Mouse (Mus musculus) bone marrow macrophage, adult 2 months (primary cell): ENCODE measurements around the gene Ssr2. TPM values are rescaled to one million over a fixed set of nuclear protein-coding genes. Genes with fewer than 3 reads are reported as not detected.

Experiments
- H3K27ac ChIP-seq: 2 replicates; pipeline ENCODE4 v1.5.1; 2012; ENCODE audit warnings: low read depth, low read length; ENCODE audit not compliant: insufficient read depth
- H3K4me1 ChIP-seq: 2 replicates; pipeline ENCODE4 v1.6.1; 2012; ENCODE audit warnings: low read length; ENCODE audit not compliant: control insufficient read depth, insufficient read depth
- H3K4me3 ChIP-seq: 2 replicates; pipeline ENCODE4 v1.5.1; 2012; ENCODE audit warnings: mild to moderate bottlenecking, low read length, moderate library complexity; ENCODE audit not compliant: insufficient read depth
- CTCF ChIP-seq: IDR thresholded peaks from 2 replicates; pipeline ENCODE4 v1.5.1; 2012; ENCODE audit warnings: low read depth, mild to moderate bottlenecking, low read length, moderate library complexity
- POLR2A ChIP-seq: IDR thresholded peaks from 2 replicates; pipeline ENCODE4 v1.6.1; 2012; ENCODE audit warnings: mild to moderate bottlenecking, low read depth, low read length, borderline replicate concordance
- polyA plus RNA-seq: library from polyadenylated mRNA; stranded (reverse); fragments of >200 nt; gene quantifications from 2 replicates; pipeline ENCODE4 v1.2.4, GENCODE M21; 2012; ENCODE audit not compliant: missing spikeins, insufficient read depth, insufficient read length

Gene Ssr2
- polyA plus RNA-seq, 1 experiment, result 83.2 TPM

DNA sequence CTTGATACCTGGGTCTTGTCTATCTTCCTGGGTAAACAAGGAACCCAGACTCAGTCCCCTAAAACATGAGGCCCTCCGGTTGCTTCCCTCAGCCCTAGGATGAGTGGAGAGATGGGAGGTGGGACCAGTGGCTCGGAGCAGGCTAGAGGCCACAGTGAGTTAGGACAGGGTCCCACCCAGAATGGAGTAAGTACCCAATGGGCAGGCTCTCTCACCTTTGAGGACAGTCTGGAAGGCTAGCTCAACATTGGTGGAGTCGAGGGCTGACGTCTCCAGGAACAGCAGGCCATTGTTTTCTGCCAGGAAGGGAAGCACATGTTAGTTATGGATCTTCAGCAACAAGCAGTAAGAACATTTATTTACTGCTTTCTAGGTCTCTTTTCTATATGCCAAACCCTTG, 33.2 kb upstream of the Ssr2 start:
- TF ChIP-seq CTCF, result no peak
- no peak for TF ChIP-seq POLR2A
- H3K4me1 ChIP-seq, result 0 out of 2 replicates have a peak, but pooled peaks cover 2% of the 10 kb centered on the region
- H3K27ac ChIP-seq, result no peak overlapping the region
- no peak overlapping the region for H3K4me3 ChIP-seq

GRCm38 (mm10) chr3:88543174-88543573, 32.5 kb upstream of the Ssr2 start:
- TF ChIP-seq CTCF (no peak), POLR2A (no peak)
- H3K27ac ChIP-seq, result no peak overlapping the region
- H3K4me3 ChIP-seq, result no peak overlapping the region
- H3K4me1 ChIP-seq, result 0 out of 2 replicates have a peak, but pooled peaks cover 2% of the 10 kb centered on the region

- Histone ChIP-seq H3K4me1 (0 out of 2 replicates have a peak, but pooled peaks cover 2% of the 10 kb centered on the region), H3K4me3 (no peak overlapping the region), H3K27ac (no peak overlapping the region)
- no peak for TF ChIP-seq POLR2A
- no peak for TF ChIP-seq CTCF
These were observed 31.8 kb upstream of the Ssr2 start for GRCm38 (mm10) chr3:88543651-88544410.

DNA sequence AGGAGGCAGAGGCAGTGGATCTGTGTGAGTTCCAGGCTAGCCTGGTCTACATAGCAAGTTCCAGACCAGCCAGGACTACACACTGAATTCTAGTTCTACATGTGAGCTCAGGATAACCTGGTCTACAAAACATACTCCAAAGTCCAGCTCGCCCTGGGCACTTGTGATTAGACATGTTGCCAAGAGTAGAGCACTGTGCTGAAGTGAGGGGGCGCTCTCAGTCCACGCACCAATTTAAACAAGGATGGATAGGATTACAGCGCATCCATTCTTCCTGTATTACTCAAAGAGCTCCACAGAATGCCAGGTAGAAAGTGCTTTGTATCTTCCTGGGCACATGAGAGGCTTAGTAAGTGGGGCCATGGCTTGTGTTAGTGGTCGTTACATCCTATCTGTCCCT, 31.2 kb upstream of the Ssr2 start:
- Histone ChIP-seq H3K4me3 (no peak overlapping the region), H3K27ac (no peak overlapping the region), H3K4me1 (0 out of 2 replicates have a peak, but pooled peaks cover 2% of the 10 kb centered on the region)
- TF ChIP-seq CTCF (no peak), POLR2A (no peak)

DNA sequence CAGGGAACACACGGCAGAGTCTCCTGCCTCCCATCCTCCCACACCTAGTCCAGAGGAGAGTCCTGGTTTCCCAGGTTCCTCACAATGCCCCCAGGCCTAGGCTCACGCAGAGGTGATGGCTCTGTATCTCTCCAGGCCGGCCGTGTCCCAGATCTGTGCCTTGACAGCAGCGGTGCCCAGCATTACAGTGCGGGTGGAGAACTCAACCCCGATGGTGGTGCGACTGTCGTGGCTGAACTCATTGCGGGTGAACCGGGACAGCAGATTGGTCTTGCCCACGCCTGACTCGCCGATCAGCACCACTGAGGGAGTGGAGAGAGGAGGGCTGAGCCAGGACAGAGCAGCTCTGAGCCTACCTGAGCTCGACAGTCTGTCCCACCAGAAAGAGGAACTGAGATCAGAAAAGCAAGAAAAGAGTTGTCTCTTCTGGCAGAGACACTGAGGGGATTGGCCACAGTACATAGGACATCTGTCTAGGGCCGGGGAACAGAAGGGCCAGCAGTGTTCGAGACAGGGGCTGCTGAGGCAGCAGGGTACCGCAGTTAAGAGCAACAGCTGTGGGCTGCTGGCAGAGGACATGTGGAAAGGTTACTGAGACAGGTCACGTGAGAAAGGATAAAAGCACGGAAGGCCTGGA, 30.6 kb upstream of the Ssr2 start:
- no peak overlapping the region for H3K27ac ChIP-seq
- no peak for TF ChIP-seq CTCF
- TF ChIP-seq POLR2A, result no peak
- no peak overlapping the region for H3K4me3 ChIP-seq
- H3K4me1 ChIP-seq, result 0 out of 2 replicates have a peak, but pooled peaks cover 2% of the 10 kb centered on the region

DNA sequence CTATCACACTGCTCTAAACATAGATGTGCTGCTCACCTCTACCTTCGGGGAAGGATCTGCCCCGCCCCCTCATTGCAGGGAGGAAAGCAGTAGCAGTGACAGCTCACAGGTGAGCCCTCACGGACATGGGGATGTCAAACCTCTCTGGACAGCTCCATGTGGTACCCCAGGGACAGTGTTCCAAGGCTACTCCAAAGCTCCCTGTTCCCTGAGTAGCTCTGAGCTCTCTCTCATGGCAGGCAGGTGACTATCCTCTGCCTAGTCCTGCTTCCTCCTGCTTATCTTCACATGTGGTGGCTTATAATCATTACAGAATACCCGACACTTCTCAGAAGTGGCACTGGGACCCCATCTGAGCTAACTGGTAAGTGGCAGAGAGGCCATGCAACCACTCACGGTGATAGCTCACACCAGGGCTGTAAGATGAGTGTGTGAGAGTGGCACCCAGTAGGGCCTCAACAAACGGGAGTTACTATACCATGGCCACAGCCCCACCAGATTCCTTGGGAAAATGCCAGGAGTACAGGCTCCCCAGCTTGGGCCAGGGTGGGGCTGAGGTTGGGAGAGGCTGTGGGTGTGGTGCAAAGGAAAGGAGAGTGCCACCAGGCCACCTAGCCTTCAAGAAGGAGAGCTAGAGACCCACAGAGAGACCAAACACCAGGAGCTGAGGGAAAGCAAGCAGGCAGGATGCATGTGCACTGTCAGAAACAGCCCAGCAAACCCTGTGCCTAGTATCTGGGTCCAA, 28.8 kb upstream of the Ssr2 start:
- Histone ChIP-seq H3K4me1 (peaks cover 11% of the 10 kb centered on the region), H3K27ac (no peak overlapping the region), H3K4me3 (no peak overlapping the region)
- TF ChIP-seq POLR2A, result no peak
- TF ChIP-seq CTCF, result no peak

- TF ChIP-seq CTCF, result no peak
- no peak for TF ChIP-seq POLR2A
- peaks cover 11% of the 10 kb centered on the region for H3K4me1 ChIP-seq
- no peak within 1 kb of the TSS for H3K4me3 ChIP-seq
- no peak within 1 kb of the TSS for H3K27ac ChIP-seq
These were observed 27.3 kb upstream of the Ssr2 start, which contains the start of gene Rab25 for GRCm38 (mm10) chr3:88548180-88548917. TSS of gene Rab25 (minus strand) at chr3:88548300.

GRCm38 (mm10) chr3:88551586-88551985, 24.1 kb upstream of the Ssr2 start:
- Histone ChIP-seq H3K4me3 (peak overlapping the region; percentile 66), H3K27ac (no peak overlapping the region; the same call in 1 of the 2 replicates), H3K4me1 (peaks cover 14% of the 10 kb centered on the region)
- TF ChIP-seq POLR2A, result no peak

DNA sequence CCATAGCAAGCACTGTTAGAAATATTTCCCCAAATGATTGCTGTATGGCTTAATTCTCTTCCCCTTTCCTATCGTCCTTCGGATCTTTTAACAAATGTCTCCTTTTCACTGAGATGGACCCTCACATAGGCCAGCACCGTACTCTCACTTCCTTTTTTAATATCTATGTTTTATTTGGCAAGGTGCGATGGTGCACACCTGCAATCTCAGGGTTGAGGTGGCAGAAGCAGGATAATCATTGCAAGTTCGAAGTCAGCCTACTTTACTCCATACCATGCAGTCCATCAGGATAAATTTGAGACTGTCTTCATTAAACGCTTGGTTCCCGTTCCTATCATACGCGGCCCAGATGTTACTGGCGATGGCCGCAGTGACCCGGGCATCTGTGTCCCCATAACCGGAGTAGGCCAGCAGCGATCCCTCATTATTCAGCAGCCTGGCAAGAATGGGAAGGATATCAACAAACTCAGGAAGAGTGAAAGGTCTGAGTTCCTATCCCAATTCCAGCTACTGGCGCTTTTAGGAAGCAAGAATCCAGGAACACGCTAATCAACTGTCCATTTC, 23.5 kb upstream of the Ssr2 start:
- Histone ChIP-seq H3K27ac (peak overlapping the region; percentile 73), H3K4me1 (peaks cover 14% of the 10 kb centered on the region), H3K4me3 (peak overlapping the region; percentile 66)
- no peak for TF ChIP-seq CTCF
